Mouse (Mus musculus): ENCODE measurements at regions not wholly inside any gene's neighbourhood (a gene's known extent, or its start where the extent isn't known, plus 50 kb on each side); places are given as distances from the start of the nearest gene placed in this dataset.

GRCm38 (mm10) chr1:137906883-137907282 lies 268.6 kb downstream of the Ptprc start:
- no peak for TF ChIP-seq CTCF (IDR thresholded peaks at IDR 0.05; ENCODE audit: extremely low read depth, insufficient read depth, insufficient read length, insufficient replicate concordance)
- no peak for TF ChIP-seq POLR2A (IDR thresholded peaks at IDR 0.05; ENCODE audit: low read depth, low read length)

Data from spleen, adult 2 months (tissue).